Mouse (Mus musculus) heart, adult 9 months (tissue): ENCODE data around the gene Gm11634.
A peak's percentile ranks its signal among the peaks of the same experiment; 100 is the strongest.
"Not testable (repeated sequence)": the region's sequence is repeated elsewhere in the genome, so short reads cannot be mapped to it uniquely, and the experiment has no call there.

Experiments used
- DNase-seq, 2 experiments: peaks; one replicate each; pipeline ENCODE4 v3.0.0; 2022; ENCODE audit warnings: low spot score in 2 of 2

Gm11634 gene

DNA sequence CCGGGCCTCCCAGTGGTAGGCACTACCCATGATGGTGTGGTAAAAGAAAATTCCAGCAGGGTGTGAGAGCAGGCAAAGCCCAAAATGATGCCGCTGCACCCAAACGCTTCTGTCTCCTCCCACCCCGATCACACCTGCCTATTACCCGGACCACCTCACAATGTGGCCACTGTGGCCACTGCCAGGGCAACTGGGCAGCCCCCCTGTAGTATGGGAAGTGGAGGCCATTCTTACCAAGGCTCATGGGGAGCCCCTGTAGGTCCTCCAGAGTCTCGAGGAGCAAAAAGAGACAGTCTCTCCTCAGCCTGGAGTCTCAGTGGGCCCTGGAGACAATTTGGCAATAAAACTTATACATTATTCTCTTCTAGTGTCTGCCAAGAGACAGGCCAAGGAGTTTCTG lies at the start of gene Gm11634:
Gene Gm11634, minus strand, starts transcription at position 101 of the 400 bp plus-strand sequence.
- DNase-seq = no peak

DNA sequence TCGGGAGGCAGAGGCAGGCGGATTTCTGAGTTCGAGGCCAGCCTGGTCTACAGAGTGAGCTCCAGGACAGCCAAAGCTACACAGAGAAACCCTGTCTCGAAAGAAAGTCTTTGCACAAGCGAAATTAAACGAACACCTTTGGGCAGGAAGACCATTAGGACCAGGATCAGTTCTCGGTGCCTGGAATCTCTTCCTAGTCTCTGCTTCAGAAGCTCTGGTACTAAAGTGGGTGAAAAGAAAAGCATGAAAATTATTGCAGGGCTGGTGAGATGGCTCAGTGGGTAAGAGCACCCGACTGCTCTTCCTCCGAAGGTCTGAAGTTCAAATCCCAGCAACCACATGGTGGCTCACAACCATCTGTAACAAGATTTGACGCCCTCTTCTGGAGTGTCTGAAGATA lies 48.0 kb upstream of the Gm11634 start:
- not testable (repeated sequence) for DNase-seq

DNA sequence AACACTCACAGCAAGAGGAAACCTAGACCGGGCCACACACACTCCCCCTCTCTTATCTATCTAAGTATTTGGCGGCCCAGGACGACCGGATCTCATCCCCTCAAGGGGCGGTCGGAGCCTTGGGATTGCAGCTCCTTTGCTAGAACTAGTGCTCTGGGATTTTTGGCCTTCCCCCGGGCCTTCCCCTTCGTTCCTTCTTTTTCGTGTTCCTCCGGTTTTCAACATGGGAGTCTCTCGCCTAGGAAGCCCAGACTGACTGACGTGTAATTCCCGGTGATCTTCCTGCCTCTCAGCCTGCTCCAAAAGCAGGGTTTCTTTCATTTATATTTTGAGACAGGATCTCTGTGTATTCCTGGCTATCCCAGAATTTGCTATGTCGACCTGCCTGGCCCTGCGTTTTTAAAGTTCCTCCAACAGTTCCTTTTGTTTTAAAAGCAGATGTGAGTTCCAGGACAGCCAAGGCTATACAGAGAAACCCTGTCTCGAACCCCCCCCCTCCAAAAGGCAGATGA lies 47.3 kb upstream of the Gm11634 start:
- DNase-seq = not testable (repeated sequence)

DNA sequence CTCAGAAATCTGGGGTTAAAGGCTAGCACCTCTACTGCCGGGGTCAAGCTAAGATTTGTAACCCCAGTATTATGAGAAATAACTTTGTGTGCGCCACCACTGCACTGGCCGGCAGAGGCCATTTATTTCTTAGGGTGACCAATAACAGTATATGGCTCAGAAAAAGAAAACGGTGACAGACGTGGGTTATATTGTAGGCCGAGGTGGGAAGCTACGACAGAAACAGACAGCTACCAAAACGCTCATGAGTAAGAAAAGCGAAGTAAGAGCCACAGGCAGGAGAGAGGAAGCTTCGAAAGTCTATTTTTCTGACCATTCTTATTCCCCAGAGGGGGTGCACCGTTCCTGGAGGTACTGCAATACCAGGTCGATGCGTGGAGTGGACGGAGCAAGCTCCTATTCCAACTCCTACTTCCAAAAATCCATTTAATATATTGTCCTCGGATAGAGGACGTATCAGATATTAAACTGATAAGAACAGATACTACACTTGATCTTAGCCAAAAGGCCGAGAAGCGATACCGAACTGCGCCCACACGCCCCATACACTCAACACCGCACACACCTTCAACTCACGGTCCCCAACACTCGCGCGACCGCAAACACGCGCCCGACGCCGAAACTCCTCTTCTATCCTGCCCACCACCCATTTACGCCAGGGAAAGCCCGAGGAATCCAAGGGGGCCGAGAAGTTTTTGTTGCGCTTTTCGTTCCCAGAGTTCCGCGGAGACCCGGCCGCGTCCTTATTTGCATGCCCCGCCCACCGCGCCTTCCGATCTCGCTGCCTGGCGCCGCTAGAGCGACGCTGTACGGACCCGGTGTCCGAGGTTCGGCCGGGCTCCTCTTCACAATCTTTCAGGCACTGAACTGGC lies 46.6 kb upstream of the Gm11634 start:
- DNase-seq = peak; percentile 59 to 72

DNA sequence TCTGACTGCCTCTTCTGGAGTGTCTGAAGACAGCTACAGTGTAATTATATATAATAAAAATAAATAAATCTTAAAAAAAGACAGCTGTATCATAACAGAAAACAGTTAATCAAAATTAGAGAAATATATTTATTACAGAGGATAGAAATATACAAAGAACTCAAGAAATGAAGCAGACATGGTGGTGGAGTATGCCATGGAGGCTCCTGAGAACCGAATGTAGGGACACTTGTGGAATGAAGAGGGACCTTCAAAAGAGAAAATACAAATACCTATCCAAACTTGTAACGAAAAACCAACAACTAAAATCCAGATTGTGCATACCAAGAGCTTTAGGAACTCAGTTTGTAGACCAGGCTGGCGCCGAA lies 46.0 kb upstream of the Gm11634 start:
- not testable (repeated sequence) for DNase-seq

DNA sequence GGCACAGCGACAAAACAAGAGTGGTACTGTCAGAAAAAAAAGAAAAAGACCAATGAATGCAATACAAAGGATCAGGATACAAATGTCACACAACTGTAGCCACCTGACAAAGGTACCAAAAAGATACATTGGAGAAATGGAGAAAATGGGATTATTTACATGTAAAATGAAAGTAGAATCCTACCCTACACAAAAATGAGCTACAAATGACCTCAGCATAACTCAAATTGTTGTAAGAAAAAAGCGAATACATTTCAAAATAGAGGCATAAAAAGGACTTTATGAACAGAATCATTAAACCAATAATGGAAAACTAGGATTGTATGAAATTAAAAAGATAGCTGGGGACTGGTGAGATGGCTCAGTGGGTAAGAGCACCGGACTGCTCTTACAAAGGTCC lies 45.5 kb upstream of the Gm11634 start:
- DNase-seq = no peak

DNA sequence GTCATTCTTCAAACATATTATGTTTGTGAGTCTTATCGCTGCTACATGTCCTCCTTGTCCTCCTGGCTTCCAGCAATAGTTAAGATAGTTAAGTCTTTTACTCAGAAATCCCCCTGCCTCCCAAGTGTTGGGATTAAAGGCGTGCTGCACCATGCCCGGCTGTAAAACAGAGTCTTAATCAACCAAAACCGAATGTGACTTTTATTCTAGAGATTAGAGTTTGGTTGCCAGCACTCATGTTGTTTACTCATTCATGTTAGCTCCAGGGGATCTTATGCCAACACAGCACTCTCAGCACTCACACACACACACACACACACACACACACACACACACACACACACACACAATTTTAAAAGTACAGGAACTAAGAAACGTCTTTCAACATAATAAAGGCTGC lies 43.9 kb upstream of the Gm11634 start:
- no peak for DNase-seq

DNA sequence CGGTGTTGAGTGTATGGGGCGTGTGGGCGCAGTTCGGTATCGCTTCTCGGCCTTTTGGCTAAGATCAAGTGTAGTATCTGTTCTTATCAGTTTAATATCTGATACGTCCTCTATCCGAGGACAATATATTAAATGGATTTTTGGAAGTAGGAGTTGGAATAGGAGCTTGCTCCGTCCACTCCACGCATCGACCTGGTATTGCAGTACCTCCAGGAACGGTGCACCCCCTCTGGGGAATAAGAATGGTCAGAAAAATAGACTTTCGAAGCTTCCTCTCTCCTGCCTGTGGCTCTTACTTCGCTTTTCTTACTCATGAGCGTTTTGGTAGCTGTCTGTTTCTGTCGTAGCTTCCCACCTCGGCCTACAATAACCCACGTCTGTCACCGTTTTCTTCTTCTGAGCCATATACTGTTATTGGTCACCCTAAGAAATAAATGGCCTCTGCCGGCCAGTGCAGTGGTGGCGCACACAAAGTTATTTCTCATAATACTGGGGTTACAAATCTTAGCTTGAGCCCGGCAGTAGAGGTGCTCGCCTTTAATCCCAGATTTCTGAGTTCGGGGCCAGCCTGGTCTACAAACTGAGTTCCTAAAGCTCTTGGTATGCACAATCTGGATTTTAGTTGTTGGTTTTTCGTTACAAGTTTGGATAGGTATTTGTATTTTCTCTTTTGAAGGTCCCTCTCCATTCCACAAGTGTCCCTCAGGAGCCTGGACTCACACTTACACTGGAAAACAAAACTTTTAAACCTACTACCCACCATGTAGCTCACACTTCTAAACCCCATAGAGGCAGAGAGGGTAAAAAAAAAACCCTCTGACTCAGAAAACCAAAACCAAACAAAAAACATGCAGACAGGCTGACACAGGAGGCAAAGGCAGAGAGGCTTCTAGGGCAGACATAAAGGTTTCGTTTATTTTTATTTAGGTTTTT lies 42.9 kb upstream of the Gm11634 start:
- DNase-seq = peak; percentile 17 to 35

DNA sequence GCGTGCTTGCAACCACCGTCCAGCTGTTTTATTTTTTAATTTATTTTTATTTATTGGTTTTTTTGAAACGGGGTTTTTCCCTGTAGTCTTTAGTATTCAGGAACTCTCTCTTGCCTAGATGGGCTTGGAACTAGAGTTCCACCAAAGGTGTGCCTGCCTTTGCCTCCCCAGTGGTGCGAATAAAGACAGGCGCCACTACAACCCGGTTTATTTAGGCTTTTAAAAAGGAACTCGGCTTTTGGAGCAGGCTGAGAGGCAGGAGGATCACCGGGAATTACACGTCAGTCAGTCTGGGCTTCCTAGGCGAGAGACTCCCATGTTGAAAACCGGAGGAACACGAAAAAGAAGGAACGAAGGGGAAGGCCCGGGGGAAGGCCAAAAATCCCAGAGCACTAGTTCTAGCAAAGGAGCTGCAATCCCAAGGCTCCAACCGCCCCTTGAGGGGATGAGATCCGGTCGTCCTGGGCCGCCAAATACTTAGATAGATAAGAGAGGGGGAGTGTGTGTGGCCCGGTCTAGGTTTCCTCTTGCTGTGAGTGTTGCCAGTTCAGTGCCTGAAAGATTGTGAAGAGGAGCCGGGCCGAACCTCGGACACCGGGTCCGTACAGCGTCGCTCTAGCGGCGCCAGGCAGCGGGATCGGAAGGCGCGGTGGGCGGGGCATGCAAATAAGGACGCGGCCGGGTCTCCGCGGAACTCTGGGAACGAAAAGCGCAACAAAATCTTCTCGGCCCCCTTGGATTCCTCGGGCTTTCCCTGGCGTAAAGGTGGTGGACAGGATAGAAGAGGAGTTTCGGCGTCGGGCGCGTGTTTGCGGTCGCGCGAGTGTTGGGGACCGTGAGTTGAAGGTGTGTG lies 42.0 kb upstream of the Gm11634 start:
- peak; percentile 71 to 83 for DNase-seq

DNA sequence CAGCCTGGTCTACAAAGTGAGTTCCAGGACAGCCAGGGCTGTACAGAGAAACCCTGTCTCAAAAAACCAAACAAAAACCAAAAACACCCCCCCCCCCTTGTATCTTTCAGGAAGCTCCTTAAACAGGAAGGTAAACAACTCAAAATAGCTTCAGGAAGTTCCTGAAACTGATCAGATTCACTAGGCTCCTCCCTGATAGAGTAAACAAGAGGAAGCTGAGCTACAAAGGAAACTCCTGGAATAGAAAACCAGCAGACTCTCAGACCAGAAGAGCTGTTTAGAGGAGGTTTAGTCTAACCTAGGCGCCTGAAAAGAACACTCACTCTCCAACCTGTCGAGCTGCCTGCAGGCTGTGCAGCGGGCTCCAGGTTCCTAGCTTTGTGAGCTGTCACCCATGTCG lies 40.7 kb upstream of the Gm11634 start:
- no peak for DNase-seq

DNA sequence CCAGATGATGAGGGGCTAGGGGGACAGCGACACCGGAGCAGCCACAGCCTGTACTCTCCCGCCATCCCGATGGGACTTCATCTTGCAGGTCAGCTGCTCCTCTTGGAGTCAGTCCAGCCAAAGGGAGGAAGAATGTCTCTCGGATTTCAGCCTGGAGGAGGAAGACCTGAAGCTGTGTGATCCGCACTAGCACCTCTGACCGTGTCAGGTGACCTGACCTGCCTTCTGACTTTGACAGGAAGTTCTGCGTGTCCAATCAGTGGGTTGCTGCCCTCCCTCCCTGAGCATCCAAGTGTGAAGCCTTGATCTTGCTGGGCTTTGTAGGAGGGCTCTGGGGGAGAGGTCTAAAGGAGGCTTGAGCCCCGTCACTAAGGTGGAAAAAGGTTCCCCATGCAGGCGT lies 36.6 kb upstream of the Gm11634 start:
- DNase-seq = no peak

DNA sequence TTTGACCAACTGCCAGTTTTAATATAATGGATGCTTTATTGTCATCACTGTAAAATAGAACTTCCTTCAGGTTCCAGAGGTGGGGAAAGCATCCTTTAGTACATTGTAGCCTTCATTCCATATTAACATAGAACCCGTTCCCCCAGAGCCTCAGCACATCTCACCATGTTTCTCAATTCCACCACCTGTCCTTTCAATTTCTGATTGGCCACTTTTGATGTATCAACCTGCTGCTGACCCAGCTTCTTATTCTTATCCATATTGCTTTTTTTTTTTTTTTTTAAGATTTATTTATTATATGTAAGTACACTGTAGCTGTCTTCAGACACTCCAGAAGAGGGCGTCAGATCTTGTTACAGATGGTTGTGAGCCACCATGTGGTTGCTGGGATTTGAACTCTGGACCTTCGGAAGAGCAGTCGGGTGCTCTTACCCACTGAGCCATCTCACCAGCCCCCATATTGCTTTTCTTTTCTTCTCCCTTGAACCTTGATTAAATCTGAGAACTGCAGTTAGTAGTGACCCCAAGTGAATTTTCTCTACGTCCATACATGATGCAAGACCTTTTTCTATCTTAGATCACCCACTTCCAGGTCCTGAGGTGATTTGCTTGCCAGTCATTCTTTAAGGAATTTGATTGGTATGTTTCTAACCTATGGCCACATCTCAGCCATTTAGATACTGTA lies 29.8 kb upstream of the Gm11634 start:
- not testable (repeated sequence) for DNase-seq

DNA sequence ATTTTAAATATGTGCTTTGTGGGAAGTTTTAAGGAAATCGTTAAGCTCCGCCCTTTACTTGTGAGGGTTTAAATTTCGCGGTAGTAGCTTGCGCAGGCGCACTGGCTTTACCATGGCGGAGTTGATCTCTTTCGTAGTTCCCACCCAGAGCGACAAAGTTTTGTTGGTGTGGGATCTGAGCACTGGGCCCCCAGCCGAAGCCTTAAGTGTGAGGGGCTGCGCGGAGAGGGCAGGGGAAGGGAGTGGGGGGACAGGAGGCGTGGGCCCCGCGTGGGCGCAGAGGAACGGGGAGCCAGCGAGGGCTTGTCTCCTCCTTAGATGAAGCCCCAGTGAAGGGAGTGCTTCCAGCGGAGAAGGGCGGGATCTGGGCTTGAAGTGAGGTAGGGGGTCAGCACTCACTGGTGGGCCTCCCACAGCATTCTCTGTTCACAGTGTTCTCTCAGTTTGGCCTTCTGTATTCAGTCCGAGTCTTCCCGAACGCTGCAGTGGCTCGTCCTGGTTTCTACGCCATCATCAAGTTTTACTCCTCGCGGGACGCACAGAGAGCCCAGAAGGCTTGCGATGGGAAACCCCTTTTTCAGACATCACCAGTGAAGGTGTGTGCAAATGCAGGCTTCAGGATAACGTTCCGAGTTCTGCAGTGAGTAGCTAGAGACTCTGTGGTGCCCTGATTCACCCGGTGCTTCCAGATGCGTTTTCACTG lies 29.0 kb upstream of the Gm11634 start:
- peak; percentile 82 to 87 for DNase-seq

DNA sequence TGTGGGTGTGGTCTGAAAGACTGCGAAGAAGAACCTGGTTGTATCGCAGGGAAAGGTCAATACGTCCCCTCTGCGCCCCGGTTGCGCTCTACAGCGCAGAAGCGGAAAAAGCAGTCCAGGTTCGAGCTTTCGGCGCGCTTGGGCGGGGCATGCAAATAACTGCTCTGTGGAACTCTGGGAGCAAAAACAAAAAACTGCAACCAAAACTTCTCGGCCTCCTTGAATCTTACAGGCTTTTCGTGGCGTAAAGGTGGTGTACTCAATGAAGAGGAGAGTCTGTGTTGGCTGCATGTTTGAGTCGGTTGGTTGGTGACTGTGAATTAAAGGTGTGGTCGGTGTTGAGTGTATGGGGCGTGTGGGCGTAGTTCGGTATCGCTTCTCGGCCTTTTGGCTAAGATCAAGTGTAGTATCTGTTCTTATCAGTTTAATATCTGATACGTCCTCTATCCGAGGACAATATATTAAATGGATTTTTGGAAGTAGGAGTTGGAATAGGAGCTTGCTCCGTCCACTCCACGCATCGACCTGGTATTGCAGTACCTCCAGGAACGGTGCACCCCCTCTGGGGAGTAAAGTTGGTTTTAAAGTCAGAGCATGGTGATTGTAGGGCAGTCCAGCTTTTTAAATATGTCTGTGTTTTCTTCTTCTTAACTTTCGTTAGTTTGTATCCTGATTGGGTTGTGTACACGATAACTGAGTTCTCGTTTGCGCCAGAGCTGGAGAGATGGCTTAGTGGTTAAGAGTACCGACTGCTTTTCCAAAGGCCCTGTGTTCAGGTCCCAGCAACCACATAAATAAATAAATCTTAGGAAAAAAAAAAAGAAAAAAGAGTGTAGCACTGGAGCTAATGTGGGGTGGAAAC lies 28.2 kb upstream of the Gm11634 start, which contains the start of gene Rdm1:
Gene Rdm1, plus strand, starts transcription at position 201 of the 862 bp plus-strand sequence.
- DNase-seq = peak; percentile 69 to 82

DNA sequence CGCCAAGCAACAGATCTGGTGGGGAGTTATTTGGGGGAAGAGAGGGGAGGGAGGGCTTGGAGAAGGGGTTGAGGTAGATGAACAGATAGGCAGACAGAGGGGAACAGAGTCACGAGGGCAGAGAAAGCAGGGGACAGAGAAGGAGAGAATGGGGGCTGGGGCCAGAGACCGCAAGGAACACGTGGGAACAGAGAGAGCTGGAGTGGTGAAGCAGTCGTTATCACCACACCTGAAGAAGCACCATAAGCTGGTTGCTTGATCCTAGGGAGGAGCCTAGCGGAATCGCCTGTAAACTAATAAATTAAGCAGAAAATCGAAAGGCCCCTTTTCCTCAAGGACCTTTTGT lies 27.6 kb upstream of the Gm11634 start:
- no peak for DNase-seq

DNA sequence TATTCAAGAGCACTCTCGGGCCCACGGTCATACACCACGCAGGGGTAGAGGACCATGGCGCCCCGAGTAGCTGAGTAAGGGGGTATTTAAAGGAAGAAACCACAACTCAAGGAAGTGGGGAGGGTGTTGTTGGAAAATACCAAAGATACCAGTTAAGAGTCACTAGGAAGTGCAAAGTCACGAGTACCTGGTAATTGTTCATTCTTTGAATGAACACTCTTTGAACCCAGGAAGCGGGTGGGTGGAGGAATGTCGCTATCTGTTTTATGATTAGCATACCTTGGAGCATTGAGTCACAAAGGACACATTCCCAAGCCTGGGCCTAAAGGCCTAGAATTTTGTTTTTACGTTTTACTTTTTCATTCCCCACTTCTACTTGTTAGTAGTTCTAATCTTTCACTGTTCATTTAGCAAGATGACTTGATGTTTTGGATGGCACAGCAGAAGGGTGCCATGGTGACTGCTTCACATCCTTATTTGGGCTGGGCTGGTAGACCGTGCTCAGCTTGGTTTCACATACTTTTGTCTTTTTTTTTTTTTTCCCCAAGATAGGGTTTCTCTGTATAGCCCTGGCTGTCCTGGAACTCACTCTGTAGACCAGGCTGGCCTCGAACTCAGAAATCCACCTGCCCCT lies 21.1 kb upstream of the Gm11634 start:
- DNase-seq = not testable (repeated sequence)

DNA sequence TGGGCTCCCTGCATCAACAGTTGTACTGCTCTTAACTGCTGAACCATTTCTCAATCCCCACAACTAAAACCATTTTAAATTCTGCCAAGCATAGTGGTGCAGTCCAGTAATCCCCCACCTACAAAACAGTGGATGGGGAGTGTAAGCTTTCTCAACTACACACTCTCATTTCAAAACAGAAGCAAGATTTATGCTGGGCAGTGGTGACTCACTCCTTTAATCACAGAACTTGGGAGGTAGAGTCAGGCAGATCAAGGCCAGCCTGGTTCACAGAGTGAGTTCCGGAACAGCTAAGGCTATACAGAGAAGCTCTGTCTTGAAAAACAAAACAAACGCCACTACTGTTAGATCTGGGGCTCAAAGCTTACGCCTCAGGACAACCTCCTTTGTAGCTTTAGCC lies 19.5 kb upstream of the Gm11634 start:
- DNase-seq = no peak

DNA sequence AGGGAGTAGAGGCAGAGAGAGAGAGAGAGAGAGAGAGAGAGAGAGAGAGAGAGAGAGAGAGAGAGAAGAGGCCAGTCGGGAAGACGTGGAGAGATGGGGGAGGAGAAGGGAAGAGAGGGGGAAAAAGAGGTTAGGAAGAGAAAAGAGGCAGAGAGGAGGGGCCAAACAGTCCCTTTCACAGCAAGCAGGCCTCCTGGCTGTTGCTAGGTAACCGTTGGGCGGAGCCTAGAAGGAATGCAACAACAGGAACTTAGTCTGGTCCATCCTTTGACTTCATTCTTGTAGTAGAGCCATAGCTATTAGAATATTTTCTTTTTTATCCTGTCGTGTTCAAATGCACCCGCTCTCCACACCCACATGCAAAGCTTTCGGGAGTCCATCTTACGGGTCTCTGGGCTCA lies 18.8 kb upstream of the Gm11634 start:
- no peak for DNase-seq
